21 mouse cellular contexts compared by ENCODE assay signal in the genomic region with DNA sequence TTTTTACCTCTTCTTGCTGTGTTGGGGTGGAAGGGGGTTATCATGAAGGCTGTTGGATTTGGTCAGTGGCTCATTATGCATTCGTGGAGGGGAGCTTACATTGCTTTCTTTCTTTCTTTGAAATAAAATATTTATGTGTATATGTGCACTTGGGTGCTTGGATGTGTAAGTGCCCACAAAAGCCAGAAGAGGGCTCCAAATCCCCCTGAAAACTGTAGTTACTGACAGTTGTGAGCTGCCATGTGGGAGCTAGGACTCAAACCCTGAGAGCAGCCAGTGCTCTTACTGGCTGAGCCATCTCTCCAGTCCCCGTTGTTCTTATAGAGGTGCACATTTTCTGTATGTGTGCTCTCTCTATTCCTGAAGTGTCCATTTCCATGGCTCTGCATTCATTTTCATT.
DNase-seq lines count a peak whose midpoint lies in the region; ATAC-seq and TF ChIP-seq lines count a peak whose summit lies in the region.
"Had no signal": no experiment of that assay in that cellular context is flagged by ENCODE, and none has a peak within 500 bp of the region (broad histone marks: within the 10 kb centered on the region; RNA-seq: fewer than 3 reads in every experiment).

No protein-coding gene starts in this region.

- no peak overlapping the region for H3K4me2 ChIP-seq in intestine, embryonic 14.5 days (ENCODE audit: low read length)
- H3K4me2 ChIP-seq in intestine, embryonic 16.5 days (ENCODE audit: low read depth, low read length): no peak overlapping the region
- no peak overlapping the region for H3K4me2 ChIP-seq in midbrain, postnatal 0 days (ENCODE audit: low read depth, low read length, poor library complexity, severe bottlenecking)
- no peak overlapping the region for H3K4me2 ChIP-seq in midbrain, embryonic 15.5 days
- H3K4me2 ChIP-seq: heart, embryonic 13.5 days; hindbrain, embryonic 12.5 days had no signal

- WGBS in intestine, embryonic 14.5 days: 66% methylated on average over 2 of the region's 2 CpGs
- WGBS in intestine, embryonic 16.5 days: 69% methylated on average over 2 of the region's 2 CpGs
- WGBS in midbrain, postnatal 0 days: 65% methylated on average over 2 of the region's 2 CpGs
- WGBS in midbrain, embryonic 15.5 days: 64% methylated on average over 2 of the region's 2 CpGs

- no peak overlapping the region for H3K27ac ChIP-seq in intestine, embryonic 14.5 days (ENCODE audit: low read depth)
- H3K27ac ChIP-seq in intestine, embryonic 16.5 days (ENCODE audit: low read length): no peak overlapping the region
- no peak overlapping the region for H3K27ac ChIP-seq in midbrain, postnatal 0 days (ENCODE audit: low read depth, low read length)
- H3K27ac ChIP-seq in midbrain, embryonic 15.5 days: no peak overlapping the region
- H3K27ac ChIP-seq: heart, embryonic 13.5 days; hindbrain, embryonic 12.5 days; midbrain, embryonic 10.5 days had no signal

- no peak overlapping the region for H3K9ac ChIP-seq in intestine, embryonic 14.5 days (ENCODE audit: low read length)
- no peak overlapping the region for H3K9ac ChIP-seq in intestine, embryonic 16.5 days (ENCODE audit: low read depth, low read length)
- H3K9ac ChIP-seq in midbrain, postnatal 0 days (replicated peaks; ENCODE audit: low read length, poor library complexity, severe bottlenecking): no peak overlapping the region
- no peak overlapping the region for H3K9ac ChIP-seq in midbrain, embryonic 15.5 days
- H3K9ac ChIP-seq: heart, embryonic 13.5 days; hindbrain, embryonic 12.5 days had no signal

- no peak overlapping the region for H3K4me3 ChIP-seq in intestine, embryonic 14.5 days (ENCODE audit: low read depth, low read length)
- no peak overlapping the region for H3K4me3 ChIP-seq in intestine, embryonic 16.5 days (ENCODE audit: low read length)
- H3K4me3 ChIP-seq in midbrain, postnatal 0 days (ENCODE audit: low read depth, low read length): no peak overlapping the region
- no peak overlapping the region for H3K4me3 ChIP-seq in midbrain, embryonic 15.5 days
- H3K4me3 ChIP-seq: heart, embryonic 13.5 days; hindbrain, embryonic 12.5 days; midbrain, embryonic 10.5 days had no signal

- ATAC-seq in intestine, embryonic 14.5 days (replicated peaks; ENCODE audit: low FRiP score, low TSS enrichment, low read depth): no peak
- no peak for ATAC-seq in intestine, embryonic 16.5 days
- ATAC-seq in midbrain, postnatal 0 days (ENCODE audit: low FRiP score): no peak
- ATAC-seq in midbrain, embryonic 15.5 days (replicated peaks): no peak
- ATAC-seq: forebrain, embryonic 14.5 days; lung, postnatal 0 days had no signal

- no peaks in the 10 kb centered on the region for H3K27me3 ChIP-seq in intestine, embryonic 14.5 days (replicated peaks; ENCODE audit: control insufficient read depth, insufficient read depth, low read length)
- H3K27me3 ChIP-seq in intestine, embryonic 16.5 days (replicated peaks; ENCODE audit: control insufficient read depth, insufficient read depth, low read length): no peaks in the 10 kb centered on the region
- no peaks in the 10 kb centered on the region for H3K27me3 ChIP-seq in midbrain, postnatal 0 days (ENCODE audit: insufficient read depth, low read length)
- no peaks in the 10 kb centered on the region for H3K27me3 ChIP-seq in midbrain, embryonic 15.5 days (replicated peaks)
- H3K27me3 ChIP-seq: CH12.LX; heart, embryonic 13.5 days; hindbrain, embryonic 12.5 days had no signal

- peak; percentile 22; the same call in 1 of the 2 replicates for TF ChIP-seq CTCF in midbrain, postnatal 0 days (IDR thresholded peaks at IDR 0.05)

- H3K9me3 ChIP-seq in intestine, embryonic 14.5 days (ENCODE audit: control insufficient read depth, low read length): no peaks in the 10 kb centered on the region
- no peaks in the 10 kb centered on the region for H3K9me3 ChIP-seq in intestine, embryonic 16.5 days (ENCODE audit: control insufficient read depth, low read length)
- no peaks in the 10 kb centered on the region for H3K9me3 ChIP-seq in midbrain, postnatal 0 days (ENCODE audit: low read length)
- no peaks in the 10 kb centered on the region for H3K9me3 ChIP-seq in midbrain, embryonic 15.5 days
- H3K9me3 ChIP-seq: heart, embryonic 13.5 days; hindbrain, embryonic 12.5 days; midbrain, embryonic 10.5 days had no signal

- peak; percentile 25 for DNase-seq in intestine, embryonic 14.5 days (ENCODE audit: low spot score)
- no peak for DNase-seq in midbrain, postnatal 0 days (ENCODE audit: low spot score)
- peak; percentile 7 for DNase-seq in brain, adult 2 months (ENCODE audit: low read depth, low spot score)
- DNase-seq in urinary bladder, postnatal 36 days (ENCODE audit: low spot score in 2 of 2): no peak
- no peak for DNase-seq in kidney, postnatal 36 days
- DNase-seq: adrenal gland, postnatal 36 days; B cell, adult 2 months; cerebellum, adult 18-20 months; cerebellum, postnatal 25 days; embryo, embryonic 11 days; heart, postnatal 14 days; kidney, adult 11 months; thymus, adult 2 months had no signal

- H3K4me1 ChIP-seq in intestine, embryonic 14.5 days (replicated peaks; ENCODE audit: control insufficient read depth, insufficient read depth, low read length): no peaks in the 10 kb centered on the region
- no peaks in the 10 kb centered on the region for H3K4me1 ChIP-seq in intestine, embryonic 16.5 days (ENCODE audit: control insufficient read depth, insufficient read depth, low read length)
- no peaks in the 10 kb centered on the region for H3K4me1 ChIP-seq in midbrain, postnatal 0 days (ENCODE audit: insufficient read depth, low read length)
- H3K4me1 ChIP-seq in midbrain, embryonic 15.5 days: no peaks in the 10 kb centered on the region
- H3K4me1 ChIP-seq: heart, embryonic 13.5 days; hindbrain, embryonic 12.5 days; midbrain, embryonic 10.5 days had no signal

- no peaks in the 10 kb centered on the region for H3K36me3 ChIP-seq in intestine, embryonic 14.5 days (ENCODE audit: control insufficient read depth, insufficient read depth, low read length)
- H3K36me3 ChIP-seq in intestine, embryonic 16.5 days (ENCODE audit: control insufficient read depth, insufficient read depth, low read length): no peaks in the 10 kb centered on the region
- H3K36me3 ChIP-seq in midbrain, postnatal 0 days (ENCODE audit: insufficient read depth, low read length): no peaks in the 10 kb centered on the region
- H3K36me3 ChIP-seq in midbrain, embryonic 15.5 days (replicated peaks): no peaks in the 10 kb centered on the region
- H3K36me3 ChIP-seq: heart, embryonic 13.5 days; hindbrain, embryonic 12.5 days; midbrain, embryonic 10.5 days had no signal

Comparison
In these comparisons a context has a peak if more than half of its experiments do, and no peak if none do; other contexts are left out.
1. DNase-seq: peak in intestine, embryonic 14.5 days (single experiment) and brain, adult 2 months (single experiment); none in midbrain, postnatal 0 days (single experiment), urinary bladder, postnatal 36 days (0 of 2) and kidney, postnatal 36 days (0 of 2).